Mouse (Mus musculus) C2C12 (cell line): ENCODE results near the gene Adora3.

Experiments used
- CEBPB ChIP-seq: IDR thresholded peaks from one replicate; pipeline ENCODE4 v1.6.1; 2011; ENCODE audit warnings: low read depth, mild to moderate bottlenecking, control low read depth, moderate library complexity
- CTCF ChIP-seq: IDR thresholded peaks from one replicate; pipeline ENCODE4 v1.5.1; 2011; ENCODE audit not compliant: control insufficient read depth, insufficient read depth, insufficient read length
- FOSL1 ChIP-seq: IDR thresholded peaks from one replicate; pipeline ENCODE4 v1.8.0; 2011; ENCODE audit warnings: mild to moderate bottlenecking, low read length; ENCODE audit not compliant: poor library complexity, insufficient read depth, severe bottlenecking
- MAX ChIP-seq: IDR thresholded peaks from one replicate; pipeline ENCODE4 v1.6.1; 2011; ENCODE audit warnings: mild to moderate bottlenecking, control low read depth
- MYOD1 ChIP-seq: IDR thresholded peaks from one replicate; pipeline ENCODE4 v1.6.1; 2011; ENCODE audit warnings: low read depth; ENCODE audit not compliant: control insufficient read depth, insufficient read length
- MYOG ChIP-seq: IDR thresholded peaks from one replicate; pipeline ENCODE4 v1.6.1; 2011; ENCODE audit not compliant: control insufficient read depth, insufficient read length; ENCODE audit errors: extremely low read depth
- USF1 ChIP-seq: IDR thresholded peaks from one replicate; pipeline ENCODE4 v1.6.1; 2011; ENCODE audit warnings: low read depth, mild to moderate bottlenecking, control low read depth, moderate library complexity

DNA sequence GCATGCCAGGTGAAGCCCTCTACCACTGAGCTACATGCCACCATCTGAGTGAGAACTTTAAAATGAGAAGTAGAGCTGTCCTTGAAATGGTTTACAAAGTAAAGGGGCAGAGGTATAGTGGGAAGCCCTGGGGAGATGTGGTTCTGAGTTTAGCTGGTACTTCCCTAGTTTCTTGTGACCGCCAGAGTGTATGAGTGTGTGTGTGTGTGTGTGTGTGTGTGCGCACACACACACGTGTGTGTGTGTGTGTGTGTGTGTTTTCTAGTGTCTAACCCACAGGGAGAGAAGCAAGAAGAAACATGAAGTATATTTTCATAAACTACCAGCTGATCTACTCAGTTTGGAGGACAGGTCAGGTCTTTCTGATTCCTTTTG lies 57.5 kb downstream of the Adora3 start:
- TF ChIP-seq MAX (no peak), CTCF (no peak), FOSL1 (no peak), CEBPB (no peak), MYOD1 (no peak), USF1 (no peak), MYOG (no peak)
